In the genomic region with DNA sequence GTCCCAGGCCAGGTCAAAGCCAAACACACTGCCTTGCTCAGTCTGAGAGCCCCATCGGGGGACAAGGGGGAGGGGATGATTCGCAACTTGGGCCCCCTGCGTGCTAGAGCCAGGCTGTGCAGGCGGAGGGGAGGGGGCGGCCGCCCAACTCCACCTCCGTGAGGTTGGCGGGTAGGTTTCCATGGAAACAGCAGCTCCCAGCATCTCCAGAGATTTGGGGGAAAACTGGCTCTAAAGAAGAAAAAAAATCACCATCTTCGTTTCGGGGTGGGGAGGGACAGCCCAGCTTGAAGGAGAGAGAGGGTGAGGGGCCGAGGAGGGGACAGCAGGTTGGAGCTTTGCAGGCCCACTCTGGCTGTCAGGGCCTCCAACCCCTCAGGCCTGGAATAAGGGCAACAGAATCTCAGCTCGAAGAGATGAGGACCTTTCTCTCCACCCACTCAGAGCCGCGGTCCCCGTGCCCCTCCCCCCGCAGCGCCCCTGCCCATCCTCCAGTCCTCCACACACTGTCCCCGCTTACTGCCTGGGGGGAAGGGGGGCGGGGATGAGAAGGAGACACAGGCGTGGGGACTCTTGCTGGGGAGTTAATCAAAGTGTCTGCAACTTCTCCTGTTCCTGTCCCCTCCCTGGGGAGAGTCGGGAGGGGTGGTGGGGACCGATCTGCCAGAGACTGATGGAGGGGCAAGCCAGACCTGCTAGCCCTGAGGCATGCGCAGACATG, we compare ENCODE assay signal across 9 mouse cellular contexts.
DNase-seq lines count a peak whose midpoint lies in the region; ATAC-seq and TF ChIP-seq lines count a peak whose summit lies in the region.
"Had no signal": no experiment of that assay in that cellular context is flagged by ENCODE, and none has a peak within 500 bp of the region (broad histone marks: within the 10 kb centered on the region; RNA-seq: fewer than 3 reads in every experiment).

No protein-coding gene starts in this region.

- peak overlapping the region; percentile 29; the same call in 1 of the 2 replicates for H3K27ac ChIP-seq in ES-Bruce4 (ENCODE audit: insufficient read depth, low read length)
- H3K27ac ChIP-seq in midbrain, embryonic 12.5 days (replicated peaks) = peak overlapping the region; percentile 92

- H3K4me3 ChIP-seq in ES-Bruce4 (ENCODE audit: low read depth, low read length) = no peak overlapping the region
- peak overlapping the region; percentile 27 for H3K4me3 ChIP-seq in midbrain, embryonic 12.5 days
- H3K4me3 ChIP-seq: erythroblast, embryonic 14.5 days had no signal

- peak overlapping the region; percentile 36 for H3K9ac ChIP-seq in ES-Bruce4 (ENCODE audit: low read depth, poor library complexity, severe bottlenecking)
- H3K9ac ChIP-seq in midbrain, embryonic 12.5 days (replicated peaks) = peak overlapping the region; percentile 46

- no peak for DNase-seq in frontal cortex, postnatal 14 days (ENCODE audit: low spot score in 2 of 2)
- peak; percentile 27 to 42 for DNase-seq in frontal cortex, postnatal 36 days (ENCODE audit: low spot score in 2 of 2)
- DNase-seq in urinary bladder, adult 2 months (ENCODE audit: low spot score) = no peak
- no peak for DNase-seq in ovary, postnatal 36 days (ENCODE audit: low spot score)
- no peak for DNase-seq in thymus, postnatal 25 days

- H3K9me3 ChIP-seq in ES-Bruce4 (replicated peaks; ENCODE audit: control insufficient read depth, insufficient read depth, low read length, poor library complexity, severe bottlenecking) = no peaks in the 10 kb centered on the region
- H3K9me3 ChIP-seq in midbrain, embryonic 12.5 days = peaks cover 2% of the 10 kb centered on the region; the same call in 1 of the 2 replicates

- TF ChIP-seq CTCF in ES-Bruce4 (IDR thresholded peaks at IDR 0.05; ENCODE audit: low read depth, low read length) = no peak

- peaks cover 8% of the 10 kb centered on the region for H3K4me1 ChIP-seq in ES-Bruce4 (ENCODE audit: control insufficient read depth, insufficient read depth, low read length)
- peaks cover 41% of the 10 kb centered on the region for H3K4me1 ChIP-seq in midbrain, embryonic 12.5 days

- H3K27me3 ChIP-seq in ES-Bruce4 (ENCODE audit: control insufficient read depth, insufficient read depth, low read length, poor library complexity, severe bottlenecking) = no peaks in the 10 kb centered on the region
- H3K27me3 ChIP-seq in midbrain, embryonic 12.5 days = 0 out of 2 replicates have a peak, but pooled peaks cover 3% of the 10 kb centered on the region

- H3K4me2 ChIP-seq in midbrain, embryonic 12.5 days (replicated peaks) = peak overlapping the region; percentile 58

- peak; percentile 42 for ATAC-seq in frontal cortex, adult (ENCODE audit: low TSS enrichment)
- peak; percentile 86 for ATAC-seq in midbrain, embryonic 12.5 days (ENCODE audit: low FRiP score, low read depth)

- WGBS in midbrain, embryonic 12.5 days = 4% methylated on average over 21 of the region's 23 CpGs

- TF ChIP-seq POLR2A in ES-Bruce4 (IDR thresholded peaks at IDR 0.05; ENCODE audit: insufficient read depth, low read length) = no peak

- TF ChIP-seq EP300 in ES-Bruce4 (IDR thresholded peaks at IDR 0.05; ENCODE audit: insufficient read depth, low read depth, low read length) = no peak

- H3K36me3 ChIP-seq in ES-Bruce4 (ENCODE audit: control insufficient read depth, insufficient read depth, low read length, poor library complexity, severe bottlenecking) = no peaks in the 10 kb centered on the region
- H3K36me3 ChIP-seq in midbrain, embryonic 12.5 days = no peaks in the 10 kb centered on the region

Comparison
In these comparisons a context has a peak if more than half of its experiments do, and no peak if none do; other contexts are left out.
1. DNase-seq: peak in frontal cortex, postnatal 36 days (2 of 2); none in frontal cortex, postnatal 14 days (0 of 2), urinary bladder, adult 2 months (single experiment), ovary, postnatal 36 days (single experiment) and thymus, postnatal 25 days (single experiment).